Mouse (Mus musculus) hindbrain, postnatal 0 days (tissue): Measurements from ENCODE around the gene Mtfr2. TPM values are rescaled to one million over a fixed set of nuclear protein-coding genes. Genes with fewer than 3 reads are reported as not detected.

Experiments used
- ATAC-seq: fragments of 200-750 bp; cut with Nextera tagmentation; 2 replicates; pipeline ENCODE4 v1.8.0; 2017; ENCODE audit warnings: mild to moderate bottlenecking, moderate TSS enrichment, moderate library complexity
- DNase-seq: peaks from one replicate; pipeline ENCODE4 v3.0.0-alpha.2; 2015; ENCODE audit warnings: low spot score
- H3K27ac ChIP-seq: fragments of 300-500 bp; sonication (generic); 2 replicates; pipeline ENCODE4 v1.5.1; 2014; ENCODE audit warnings: mild to moderate bottlenecking
- H3K27me3 ChIP-seq: fragments of 300-500 bp; sonication (generic); 2 replicates; pipeline ENCODE4 v1.6.1; 2014; ENCODE audit warnings: low read length, mixed read lengths; ENCODE audit not compliant: insufficient read depth
- H3K36me3 ChIP-seq: fragments of 300-500 bp; sonication (generic); 2 replicates; pipeline ENCODE4 v1.6.1; 2014; ENCODE audit warnings: low read length, mixed read lengths; ENCODE audit not compliant: insufficient read depth
- H3K4me1 ChIP-seq: fragments of 300-500 bp; sonication (generic); 2 replicates; pipeline ENCODE4 v1.6.1; 2014; ENCODE audit warnings: antibody characterized with exemption, low read length, mixed read lengths; ENCODE audit not compliant: insufficient read depth
- H3K4me2 ChIP-seq: fragments of 300-500 bp; sonication (generic); 2 replicates; pipeline ENCODE4 v1.6.1; 2014; ENCODE audit warnings: low read depth, mild to moderate bottlenecking, low read length, moderate library complexity, mixed read lengths
- H3K4me3 ChIP-seq: fragments of 300-500 bp; sonication (generic); 2 replicates; pipeline ENCODE4 v1.5.1; 2014; ENCODE audit warnings: low read length
- H3K9ac ChIP-seq: fragments of 300-500 bp; sonication (generic); replicated peaks from 2 replicates; pipeline ENCODE4 v1.6.1; 2014; ENCODE audit warnings: mild to moderate bottlenecking, low read length, moderate library complexity, mixed read lengths
- H3K9me3 ChIP-seq: fragments of 300-500 bp; sonication (generic); 2 replicates; pipeline ENCODE4 v1.6.1; 2016; ENCODE audit warnings: low read length, mixed read lengths
- CTCF ChIP-seq: IDR thresholded peaks from 2 replicates; pipeline ENCODE4 v1.5.1; 2016; ENCODE audit warnings: antibody characterized with exemption, control low read depth, low read depth
- WGBS: fragments of 180-500 bp; shearing (Covaris S2); extraction: QIAGEN DNeasy Blood & Tissue Kit; methylation state at CpG from one replicate; pipeline ENCODE4 v1.1.7; 2014; 5-methylcytosine and 5-hydroxymethylcytosine counted together
- polyA plus RNA-seq: library from polyadenylated mRNA; unstranded; fragments of >200 nt; fragmentation: Nextera tagmentation; extraction: Ambion mirVana; gene quantifications from 2 replicates; pipeline ENCODE4 v1.2.1, GENCODE M21; 2015
- total RNA-seq: library from RNA; depleted of rRNA; stranded (reverse); fragments of >200 nt; gene quantifications from 2 replicates; pipeline ENCODE4 v1.2.3, GENCODE M21; 2014

Gene Mtfr2
- total and polyA plus RNA-seq, 2 experiments from 2014 or later: 0.30 TPM; not detected in 1

DNA sequence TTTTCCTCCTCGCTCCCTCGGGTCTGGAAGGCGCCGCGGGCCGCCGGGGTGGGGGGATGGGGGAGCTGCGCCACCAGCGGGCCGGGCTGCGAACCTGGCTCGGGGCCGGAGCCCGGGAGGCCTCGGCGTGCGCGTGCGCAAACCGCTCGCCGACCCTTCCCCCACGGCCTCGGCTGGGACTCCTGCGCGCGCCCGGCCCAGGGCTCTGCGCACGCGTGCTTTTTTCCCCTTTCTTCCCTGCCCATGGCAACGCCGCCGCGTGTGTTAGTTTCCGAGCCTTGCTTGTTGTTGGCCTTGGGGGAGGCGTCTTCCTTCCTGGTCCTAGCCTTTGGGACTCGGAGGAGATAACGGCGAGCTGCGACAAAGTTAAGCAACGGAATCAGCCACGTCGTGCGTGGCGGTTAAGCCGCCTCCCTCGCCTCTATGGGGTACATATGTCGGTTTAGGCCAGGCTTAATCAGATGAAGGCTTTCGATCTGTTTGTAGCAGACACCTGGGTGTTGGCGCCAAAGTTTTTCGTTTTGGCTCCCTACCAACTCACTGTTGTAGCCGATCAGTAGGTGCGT, 34.8 kb upstream of the Mtfr2 start:
- 2% methylated on average over 51 of the region's 54 CpGs for WGBS
- H3K27ac ChIP-seq: peak overlapping the region; percentile 99
- H3K9ac ChIP-seq: peak overlapping the region; percentile 95
- DNase-seq (peak; percentile 95), ATAC-seq (peak; percentile 72)
- H3K27me3 ChIP-seq: no peaks in the 10 kb centered on the region
- no peaks in the 10 kb centered on the region for H3K9me3 ChIP-seq
- H3K4me1 ChIP-seq: peaks cover 5% of the 10 kb centered on the region; the same call in 1 of the 2 replicates
- no peak for TF ChIP-seq CTCF
- peak overlapping the region; percentile 85 for H3K4me3 ChIP-seq
- no peaks in the 10 kb centered on the region for H3K36me3 ChIP-seq
- peak overlapping the region; percentile 62 for H3K4me2 ChIP-seq

DNA sequence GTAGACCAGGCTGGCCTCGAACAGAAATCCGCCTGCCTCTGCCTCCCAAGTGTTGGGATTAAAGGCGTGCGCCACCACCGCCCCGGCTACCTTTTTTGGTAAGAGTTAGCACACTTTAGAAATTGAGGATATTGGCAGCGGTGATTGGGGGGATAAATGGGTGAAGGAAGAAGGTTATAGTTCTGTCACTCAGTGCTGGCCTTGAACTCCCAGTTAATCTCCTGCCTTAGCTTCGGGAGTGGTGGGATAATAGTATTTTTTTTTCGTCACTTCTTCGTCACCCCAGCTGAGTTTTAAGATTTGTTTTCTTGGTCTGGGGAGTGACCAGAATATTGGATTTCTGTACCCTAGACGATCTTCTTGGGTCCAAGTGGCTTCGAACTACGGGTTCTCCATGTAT, 34.1 kb upstream of the Mtfr2 start:
- H3K4me2 ChIP-seq: peak overlapping the region; percentile 62
- WGBS: 49% methylated on average over 13 of the region's 13 CpGs
- H3K9ac ChIP-seq: peak overlapping the region; percentile 95; the same call in 1 of the 2 replicates
- ATAC-seq (no peak), DNase-seq (no peak)
- peak overlapping the region; percentile 99; the same call in 1 of the 2 replicates for H3K27ac ChIP-seq
- H3K4me3 ChIP-seq: peak overlapping the region; percentile 85
- no peaks in the 10 kb centered on the region for H3K27me3 ChIP-seq
- H3K36me3 ChIP-seq: 0 out of 2 replicates have a peak, but pooled peaks cover 5% of the 10 kb centered on the region
- no peak for TF ChIP-seq CTCF
- no peaks in the 10 kb centered on the region for H3K9me3 ChIP-seq
- peaks cover 5% of the 10 kb centered on the region; the same call in 1 of the 2 replicates for H3K4me1 ChIP-seq

DNA sequence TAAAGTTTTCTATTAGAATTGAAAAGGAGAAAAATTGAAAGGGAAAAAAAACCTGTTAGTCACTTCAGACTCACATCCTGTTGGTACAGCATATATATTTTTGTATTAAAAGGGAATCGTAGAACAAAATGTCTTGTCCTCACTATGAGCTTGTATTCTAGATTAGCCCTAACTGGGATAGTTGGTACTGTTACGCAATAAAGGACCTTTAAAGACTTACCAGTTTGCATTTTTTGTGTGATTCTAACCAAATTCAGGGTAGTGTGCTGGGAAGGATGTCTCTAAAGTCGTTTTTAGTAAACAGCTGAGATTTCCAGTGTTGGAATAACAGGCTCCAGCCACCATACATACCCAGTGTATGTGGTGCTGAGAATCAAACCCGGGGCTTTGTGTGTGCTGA, 33.6 kb upstream of the Mtfr2 start:
- H3K4me1 ChIP-seq: peaks cover 5% of the 10 kb centered on the region; the same call in 1 of the 2 replicates
- DNase-seq: no peak
- no peak overlapping the region for H3K9ac ChIP-seq
- peaks cover 7% of the 10 kb centered on the region; the same call in 1 of the 2 replicates for H3K36me3 ChIP-seq
- H3K4me2 ChIP-seq: peak overlapping the region; percentile 62
- no peak for TF ChIP-seq CTCF
- no peak overlapping the region for H3K4me3 ChIP-seq
- WGBS: 91% methylated on average over 4 of the region's 4 CpGs
- H3K27me3 ChIP-seq: no peaks in the 10 kb centered on the region
- no peaks in the 10 kb centered on the region for H3K9me3 ChIP-seq
- H3K27ac ChIP-seq: no peak overlapping the region
- no peak for ATAC-seq

DNA sequence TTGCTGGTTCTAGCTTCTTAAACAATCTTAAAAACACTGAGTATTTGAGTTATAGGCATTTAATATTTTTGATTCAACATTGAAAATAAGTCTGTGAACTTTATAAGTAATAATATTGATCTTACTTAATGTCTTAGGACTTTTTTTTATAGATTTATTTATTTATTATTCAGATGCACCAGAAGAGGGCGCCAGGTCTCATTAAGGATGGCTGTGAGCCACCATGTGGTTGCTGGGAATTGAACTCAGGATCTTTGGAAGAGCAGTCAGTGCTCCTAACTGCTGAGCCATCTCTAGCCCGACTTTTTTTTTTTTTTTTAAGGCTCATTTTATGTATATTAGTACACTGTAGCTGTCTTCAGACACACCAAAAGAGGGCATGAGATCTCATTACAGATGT, 32.8 kb upstream of the Mtfr2 start:
- no peak overlapping the region for H3K4me2 ChIP-seq
- H3K4me1 ChIP-seq: peaks cover 5% of the 10 kb centered on the region; the same call in 1 of the 2 replicates
- H3K36me3 ChIP-seq: peaks cover 11% of the 10 kb centered on the region; the same call in 1 of the 2 replicates
- H3K27ac ChIP-seq: no peak overlapping the region
- ATAC-seq: no peak
- H3K4me3 ChIP-seq: no peak overlapping the region
- WGBS: 68% methylated on average over 2 of the region's 2 CpGs
- TF ChIP-seq CTCF: peak; percentile 41
- H3K9ac ChIP-seq: no peak overlapping the region
- no peaks in the 10 kb centered on the region for H3K27me3 ChIP-seq
- H3K9me3 ChIP-seq: no peaks in the 10 kb centered on the region
- no peak for DNase-seq

DNA sequence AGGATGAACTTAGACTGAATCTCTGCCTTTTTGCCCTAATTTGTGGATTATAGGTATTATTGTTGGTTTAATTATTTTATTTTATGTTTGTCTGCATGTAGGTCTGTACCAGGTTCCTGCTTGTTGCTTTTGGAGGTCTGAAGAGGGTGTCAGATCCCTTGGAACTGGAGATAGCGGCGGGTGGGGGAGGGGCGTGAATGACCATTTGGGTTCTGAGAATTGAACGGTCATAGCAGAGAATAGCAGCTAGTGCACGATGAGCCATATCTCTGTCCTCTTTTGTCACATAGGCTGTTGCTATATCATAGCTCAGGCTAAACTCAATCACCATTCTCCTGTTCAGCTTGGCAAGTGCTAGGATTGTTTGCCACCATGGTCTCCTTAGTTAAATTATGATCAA, 30.1 kb upstream of the Mtfr2 start:
- Histone ChIP-seq H3K9ac (no peak overlapping the region), H3K36me3 (peaks cover 11% of the 10 kb centered on the region; the same call in 1 of the 2 replicates), H3K4me3 (no peak overlapping the region), H3K4me1 (no peaks in the 10 kb centered on the region), H3K27ac (no peak overlapping the region), H3K27me3 (no peaks in the 10 kb centered on the region), H3K9me3 (no peaks in the 10 kb centered on the region), H3K4me2 (no peak overlapping the region)
- WGBS: 90% methylated on average over 5 of the region's 5 CpGs
- DNase-seq: no peak
- no peak for ATAC-seq
- TF ChIP-seq CTCF: no peak

DNA sequence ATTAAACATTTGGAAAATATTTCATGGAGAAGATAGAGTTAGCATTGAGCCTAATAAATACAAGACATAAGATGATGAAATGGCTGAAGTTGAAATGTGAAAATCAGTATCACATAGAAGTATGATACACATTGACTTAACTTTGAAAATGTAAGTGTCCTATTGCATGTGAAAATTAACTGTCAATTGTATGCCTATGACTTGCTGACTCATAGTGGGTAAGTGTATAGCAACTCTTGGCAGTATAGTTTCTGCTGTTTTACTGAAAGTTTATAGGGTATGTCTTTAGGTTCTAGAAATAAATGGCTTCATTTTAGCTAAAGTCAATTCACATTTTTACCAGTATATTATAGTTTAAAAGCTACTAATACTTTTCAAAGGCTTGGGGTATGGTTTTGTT, 21.3 kb upstream of the Mtfr2 start:
- no peaks in the 10 kb centered on the region for H3K4me1 ChIP-seq
- DNase-seq (no peak), ATAC-seq (no peak)
- TF ChIP-seq CTCF: no peak
- H3K36me3 ChIP-seq: peaks cover 32% of the 10 kb centered on the region
- H3K4me3 ChIP-seq: no peak overlapping the region
- no peak overlapping the region for H3K27ac ChIP-seq
- H3K9me3 ChIP-seq: no peaks in the 10 kb centered on the region
- H3K9ac ChIP-seq: no peak overlapping the region
- no peak overlapping the region for H3K4me2 ChIP-seq
- H3K27me3 ChIP-seq: no peaks in the 10 kb centered on the region

DNA sequence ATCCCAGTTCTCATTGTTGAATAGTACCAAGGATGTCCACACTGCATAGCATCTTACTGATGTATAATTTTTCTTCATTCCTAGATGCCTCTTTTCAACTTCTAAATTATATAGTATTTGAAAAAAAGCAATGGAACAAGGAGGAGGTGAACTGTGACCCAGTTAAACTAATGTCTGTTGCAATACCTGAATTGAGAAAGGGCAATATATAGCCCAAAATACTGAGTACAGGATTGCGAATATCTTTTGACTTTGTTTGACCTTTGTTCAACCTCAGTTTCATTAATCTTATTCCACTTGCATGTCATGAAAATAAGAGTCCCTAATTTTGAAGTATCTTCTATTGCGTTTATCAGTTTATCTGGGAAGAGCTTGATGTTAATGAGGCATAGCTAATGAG, 16.3 kb upstream of the Mtfr2 start:
- no peak for DNase-seq
- no peaks in the 10 kb centered on the region for H3K27me3 ChIP-seq
- ATAC-seq: no peak
- H3K36me3 ChIP-seq: peaks cover 40% of the 10 kb centered on the region
- no peak overlapping the region for H3K9ac ChIP-seq
- no peaks in the 10 kb centered on the region for H3K4me1 ChIP-seq
- H3K4me3 ChIP-seq: no peak overlapping the region
- no peak for TF ChIP-seq CTCF
- no peaks in the 10 kb centered on the region for H3K9me3 ChIP-seq
- H3K4me2 ChIP-seq: no peak overlapping the region
- 83% methylated on average over 2 of the region's 2 CpGs for WGBS
- no peak overlapping the region for H3K27ac ChIP-seq
